Comparison of ENCODE assay signal across 23 mouse cellular contexts in genomic region chr9:110895507-110895906, GRCm38 (mm10). TPM values are rescaled to one million over a fixed set of nuclear protein-coding genes. Genes with fewer than 3 reads are reported as not detected.
DNase-seq lines count a peak whose midpoint lies in the region; ATAC-seq and TF ChIP-seq lines count a peak whose summit lies in the region.
"Had no signal": no experiment of that assay in that cellular context is flagged by ENCODE, and none has a peak within 500 bp of the region (broad histone marks: within the 10 kb centered on the region; RNA-seq: fewer than 3 reads in every experiment).

No protein-coding gene starts in this region.

- TF ChIP-seq CTCF in CH12.LX (conservative IDR thresholded peaks at IDR 0.05 in 1 of 2, IDR thresholded peaks at IDR 0.05 in 1 of 2; ENCODE audit: low read depth in 2 of 2, low read length in 2 of 2): peak; percentile 9 to 25; a peak in 2 of 4 replicates

- WGBS in kidney, embryonic 16.5 days: 44% methylated on average over 5 of the region's 5 CpGs

- in situ Hi-C loops in CH12.LX (cut with MboI; ENCODE audit: low pct_ligation_motif_present, low pct_unique_long_range_greater_than_20kb, low sequenced_read_pairs): no loop called here

- H3K9me3 ChIP-seq in kidney, embryonic 16.5 days (ENCODE audit: low read length): no peaks in the 10 kb centered on the region
- no peaks in the 10 kb centered on the region for H3K9me3 ChIP-seq in CH12.LX (replicated peaks; ENCODE audit: low read length)
- H3K9me3 ChIP-seq: hindbrain, embryonic 15.5 days; limb, embryonic 12.5 days; neural tube, embryonic 13.5 days had no signal

- ATAC-seq in kidney, embryonic 16.5 days (ENCODE audit: low FRiP score, low TSS enrichment): peak; percentile 41
- ATAC-seq in erythroblast, adult 5-6 weeks (replicated peaks; ENCODE audit: low FRiP score, poor library complexity, severe bottlenecking): no peak
- ATAC-seq: activated CD4-positive, CD25-positive, alpha-beta regulatory T cell, adult 4 months; liver, postnatal 0 days had no signal

- no peak overlapping the region for H3K9ac ChIP-seq in kidney, embryonic 16.5 days (replicated peaks; ENCODE audit: low read length)
- no peak overlapping the region for H3K9ac ChIP-seq in CH12.LX (ENCODE audit: insufficient read depth, low read depth)
- H3K9ac ChIP-seq: hindbrain, embryonic 15.5 days; limb, embryonic 12.5 days; liver, postnatal 0 days; neural tube, embryonic 13.5 days had no signal

- no peaks in the 10 kb centered on the region for H3K27me3 ChIP-seq in kidney, embryonic 16.5 days (ENCODE audit: insufficient read depth, low read length)
- H3K27me3 ChIP-seq in CH12.LX (replicated peaks): no peaks in the 10 kb centered on the region
- H3K27me3 ChIP-seq: hindbrain, embryonic 15.5 days; neural tube, embryonic 13.5 days had no signal

- no peak overlapping the region for H3K27ac ChIP-seq in kidney, embryonic 16.5 days (ENCODE audit: low read length)
- H3K27ac ChIP-seq in CH12.LX (ENCODE audit: insufficient read depth, low read depth): no peak overlapping the region
- H3K27ac ChIP-seq: hindbrain, embryonic 15.5 days; limb, embryonic 12.5 days; macrophage; neural tube, embryonic 13.5 days had no signal

- dilution Hi-C loops in CH12.LX (cut with MboI; ENCODE audit: extremely low pct_ligation_motif_present, extremely low pct_unique_long_range_greater_than_20kb, low sequenced_read_pairs): no loop called here

- H3K36me3 ChIP-seq in kidney, embryonic 16.5 days (ENCODE audit: insufficient read depth, low read length): no peaks in the 10 kb centered on the region
- peaks cover 0 to 83% of the 10 kb centered on the region in 2 experiments for H3K36me3 ChIP-seq in CH12.LX (replicated peaks in 1 of 2; ENCODE audit: control insufficient read depth in 1 of 2, insufficient read depth in 1 of 2, low read length in 1 of 2)
- H3K36me3 ChIP-seq: hindbrain, embryonic 15.5 days; limb, embryonic 12.5 days; neural tube, embryonic 13.5 days had no signal

- no peak for DNase-seq in kidney, postnatal 10 days
- DNase-seq in CH12.LX (ENCODE audit: extremely low read depth) (no peak), ZHBTc4 (ENCODE audit: low read depth, low spot score) (peak; percentile 46)
- DNase-seq in thymus, postnatal 0 days (ENCODE audit: low spot score): peak; percentile 82
- no peak for DNase-seq in gastrocnemius, postnatal 10 days
- DNase-seq: cerebellum, adult 2 months; heart, adult 11 months; kidney, adult 9 months; layer of hippocampus, postnatal 36 days; liver, postnatal 0 days; spleen, adult 18-20 months had no signal

- H3K4me3 ChIP-seq in kidney, embryonic 16.5 days (ENCODE audit: low read length): no peak overlapping the region
- no peak overlapping the region for H3K4me3 ChIP-seq in CH12.LX (replicated peaks in 1 of 3; ENCODE audit: low read depth in 2 of 3, low read length in 2 of 3, poor library complexity in 1 of 3)
- H3K4me3 ChIP-seq: hindbrain, embryonic 15.5 days; limb, embryonic 12.5 days; neural tube, embryonic 13.5 days had no signal

- H3K4me1 ChIP-seq in kidney, embryonic 16.5 days (ENCODE audit: insufficient read depth, low read length): peaks cover 14% of the 10 kb centered on the region
- peaks cover 4 to 39% of the 10 kb centered on the region in 2 experiments; a peak in 3 of 4 replicates for H3K4me1 ChIP-seq in CH12.LX (ENCODE audit: control insufficient read depth in 1 of 2, insufficient read depth in 2 of 2)

- no peak for TF ChIP-seq RAD21 in CH12.LX (IDR thresholded peaks at IDR 0.05; ENCODE audit: low read depth, low read length)

- no peak overlapping the region for H3K4me2 ChIP-seq in kidney, embryonic 16.5 days (replicated peaks; ENCODE audit: low read depth, low read length)
- H3K4me2 ChIP-seq in CH12.LX (ENCODE audit: insufficient read depth, low read depth, poor library complexity, severe bottlenecking): no peak overlapping the region

- no peaks in the 10 kb centered on the region for H3K79me2 ChIP-seq in CH12.LX (replicated peaks; ENCODE audit: control insufficient read depth, extremely low read depth, insufficient read depth, poor library complexity, severe bottlenecking)

- TF ChIP-seq EP300 in CH12.LX (IDR thresholded peaks at IDR 0.05; ENCODE audit: low read length): no peak

- no peak for TF ChIP-seq POLR2A in CH12.LX (IDR thresholded peaks at IDR 0.05; ENCODE audit: low read depth, low read length)

TF ChIP-seq in CH12.LX, 34 proteins besides CTCF, POLR2A, EP300 and RAD21:
- TF ChIP-seq USF2 (conservative IDR thresholded peaks at IDR 0.05; ENCODE audit: low read depth, low read length) (no peak), JUN (IDR thresholded peaks at IDR 0.05; ENCODE audit: insufficient read depth, low read depth, low read length) (no peak), MXI1 (IDR thresholded peaks at IDR 0.05; ENCODE audit: low read depth, low read length) (no peak), RCOR1 (conservative IDR thresholded peaks at IDR 0.05; ENCODE audit: low read depth, low read length) (no peak), E2F4 (IDR thresholded peaks at IDR 0.05; ENCODE audit: insufficient replicate concordance, low read depth, low read length) (no peak), TBP (conservative IDR thresholded peaks at IDR 0.05; ENCODE audit: low read depth, low read length) (no peak), NELFE (IDR thresholded peaks at IDR 0.05; ENCODE audit: low read depth, low read length) (no peak), TCF12 (IDR thresholded peaks at IDR 0.05; ENCODE audit: low read depth, low read length) (no peak), MAZ (IDR thresholded peaks at IDR 0.05; ENCODE audit: low read depth, low read length) (no peak), ZNF384 (IDR thresholded peaks at IDR 0.05; ENCODE audit: low read depth, low read length) (no peak), USF1 (IDR thresholded peaks at IDR 0.05; ENCODE audit: low read depth, low read length) (no peak)

RNA-seq across cellular contexts. Expression of gene Tmie, which starts 15.6 kb away (rescaled TPM):
- polyA plus RNA-seq in kidney, embryonic 16.5 days (2015; fragmentation: Nextera tagmentation; extraction: Ambion mirVana): 1.9 and 2.1 TPM in 2 replicates
- total RNA-seq in CH12.LX (2012; rRNA removed) (not detected in 2 replicates), CH12.LX (2014; rRNA removed) (not detected in 2 replicates)
- polyA plus RNA-seq in CH12.LX (2012; ENCODE audit: insufficient read length, low read depth): not detected in 2 replicates
- 6.2 and 7.1 TPM in 2 replicates for polyA plus RNA-seq in thymus, postnatal 0 days (2015; fragmentation: Nextera tagmentation; extraction: Ambion mirVana)
- total RNA-seq in erythroblast, adult 5-6 weeks (2015; ENCODE audit: low replicate concordance): not detected in 2 replicates
- not detected in 2 replicates for total RNA-seq in erythroblast, adult 5-6 weeks (2017; ENCODE audit: low replicate concordance)
- under 1 TPM; 0.47 to 0.54 TPM for total RNA-seq in gastrocnemius, postnatal 10 days (2021)
- total RNA-seq: MEL had no signal

RNA-seq across cellular contexts. Expression of gene Als2cl, which starts 15.8 kb away (rescaled TPM):
- 5.8 and 6.1 TPM in 2 replicates for polyA plus RNA-seq in kidney, embryonic 16.5 days (2015; fragmentation: Nextera tagmentation; extraction: Ambion mirVana)
- total RNA-seq in CH12.LX (2012; rRNA removed) (1.2 and 2.5 TPM in 2 replicates), CH12.LX (2014; rRNA removed) (2.4 and 2.9 TPM in 2 replicates)
- polyA plus RNA-seq in CH12.LX (2012; ENCODE audit: insufficient read length, low read depth): 3.4 and 3.5 TPM in 2 replicates
- 3.7 and 4.9 TPM in 2 replicates for polyA plus RNA-seq in thymus, postnatal 0 days (2015; fragmentation: Nextera tagmentation; extraction: Ambion mirVana)
- 0.63 TPM in 1 of 2 replicates, not detected in the other for total RNA-seq in erythroblast, adult 5-6 weeks (2015; ENCODE audit: low replicate concordance)
- not detected in 2 replicates for total RNA-seq in erythroblast, adult 5-6 weeks (2017; ENCODE audit: low replicate concordance)
- 1 to 10 TPM; 4.5 to 9.7 TPM for total RNA-seq in gastrocnemius, postnatal 10 days (2021)
- total RNA-seq: MEL had no signal

RNA-seq across cellular contexts. Expression of gene Fam240a, which starts 21.2 kb away (rescaled TPM):
- not detected in 2 replicates for polyA plus RNA-seq in kidney, embryonic 16.5 days (2015; fragmentation: Nextera tagmentation; extraction: Ambion mirVana)
- not detected in 2 replicates for total RNA-seq in CH12.LX (2012; rRNA removed)
- total RNA-seq in CH12.LX (2014; rRNA removed): not detected in 2 replicates
- polyA plus RNA-seq in CH12.LX (2012; ENCODE audit: insufficient read length, low read depth): not detected in 2 replicates
- 0.67 and 0.82 TPM in 2 replicates for polyA plus RNA-seq in thymus, postnatal 0 days (2015; fragmentation: Nextera tagmentation; extraction: Ambion mirVana)
- total RNA-seq in erythroblast, adult 5-6 weeks (2015; ENCODE audit: low replicate concordance): not detected in 2 replicates
- total RNA-seq in erythroblast, adult 5-6 weeks (2017; ENCODE audit: low replicate concordance): not detected in 2 replicates
- under 1 TPM in 1 of 2 experiments, not detected in 1; 0.99 TPM for total RNA-seq in gastrocnemius, postnatal 10 days (2021)
- total RNA-seq: layer of hippocampus, postnatal 36 days; MEL had no signal
- polyA plus RNA-seq: cerebellum, adult 2 months; cortical plate, adult 2 months; heart, postnatal 0 days; hindbrain, embryonic 15.5 days; limb, embryonic 12.5 days; liver, postnatal 0 days; macrophage; midbrain, embryonic 14.5 days; neural tube, embryonic 13.5 days; testis, adult 2 months had no signal

RNA-seq across cellular contexts. Expression of gene Prss50, which starts 37.7 kb away (rescaled TPM):
- 0.48 and 0.94 TPM in 2 replicates for polyA plus RNA-seq in kidney, embryonic 16.5 days (2015; fragmentation: Nextera tagmentation; extraction: Ambion mirVana)
- total RNA-seq in CH12.LX (2012; rRNA removed) (not detected in 2 replicates), CH12.LX (2014; rRNA removed) (not detected in 2 replicates)
- polyA plus RNA-seq in CH12.LX (2012; ENCODE audit: insufficient read length, low read depth): not detected in 2 replicates
- 0.14 and 0.18 TPM in 2 replicates for polyA plus RNA-seq in thymus, postnatal 0 days (2015; fragmentation: Nextera tagmentation; extraction: Ambion mirVana)
- 7.7 TPM in 1 of 2 replicates, not detected in the other for total RNA-seq in erythroblast, adult 5-6 weeks (2015; ENCODE audit: low replicate concordance)
- total RNA-seq in erythroblast, adult 5-6 weeks (2017; ENCODE audit: low replicate concordance): not detected in 2 replicates
- total RNA-seq in gastrocnemius, postnatal 10 days (2021): under 1 TPM in 1 of 2 experiments, not detected in 1; 0.41 TPM
- total RNA-seq: MEL had no signal
- polyA plus RNA-seq: activated CD4-positive, CD25-positive, alpha-beta regulatory T cell, adult 4 months; heart, postnatal 0 days; macrophage had no signal

RNA-seq across cellular contexts. Expression of gene Tdgf1, which starts 50.5 kb away (rescaled TPM):
- polyA plus RNA-seq in kidney, embryonic 16.5 days (2015; fragmentation: Nextera tagmentation; extraction: Ambion mirVana): not detected in 2 replicates
- total RNA-seq in CH12.LX (2012; rRNA removed): not detected in 2 replicates
- total RNA-seq in CH12.LX (2014; rRNA removed): not detected in 2 replicates
- polyA plus RNA-seq in CH12.LX (2012; ENCODE audit: insufficient read length, low read depth): not detected in 2 replicates
- polyA plus RNA-seq in thymus, postnatal 0 days (2015; fragmentation: Nextera tagmentation; extraction: Ambion mirVana): 0.52 and 0.69 TPM in 2 replicates
- not detected in 2 replicates for total RNA-seq in erythroblast, adult 5-6 weeks (2015; ENCODE audit: low replicate concordance)
- total RNA-seq in erythroblast, adult 5-6 weeks (2017; ENCODE audit: low replicate concordance): not detected in 2 replicates
- total RNA-seq in gastrocnemius, postnatal 10 days (2021): not detected
- total RNA-seq: MEL had no signal
- polyA plus RNA-seq: heart, postnatal 0 days; limb, embryonic 12.5 days; liver, postnatal 0 days; macrophage; midbrain, embryonic 14.5 days had no signal

Comparison
In these comparisons a context has a peak if more than half of its experiments do, and no peak if none do; other contexts are left out.
1. DNase-seq: peak in ZHBTc4 (single experiment) and thymus, postnatal 0 days (single experiment); none in kidney, postnatal 10 days (single experiment), CH12.LX (single experiment) and gastrocnemius, postnatal 10 days (single experiment).